Mouse (Mus musculus) cortical plate, adult 2 months (tissue): Measurements from ENCODE around the gene Olfr1344.

Experiments used
- CTCF ChIP-seq: fragments of 200-500 bp; IDR thresholded peaks from 2 replicates; pipeline ENCODE4 v1.5.1; 2011; ENCODE audit warnings: mild to moderate bottlenecking, control low read depth, low read length; ENCODE audit not compliant: insufficient read depth; ENCODE audit errors: extremely low read depth
- POLR2A ChIP-seq: fragments of 200-500 bp; IDR thresholded peaks from 2 replicates; pipeline ENCODE4 v1.6.1; 2011; ENCODE audit warnings: mild to moderate bottlenecking, low read length, control low read depth; ENCODE audit not compliant: insufficient read depth; ENCODE audit errors: extremely low read depth

GRCm38 (mm10) chr7:6415442-6415787 is 23.1 kb upstream of the Olfr1344 start:
- TF ChIP-seq CTCF = no peak
- no peak for TF ChIP-seq POLR2A
